Comparison of ENCODE assay signal across 32 mouse cellular contexts in the genomic region with DNA sequence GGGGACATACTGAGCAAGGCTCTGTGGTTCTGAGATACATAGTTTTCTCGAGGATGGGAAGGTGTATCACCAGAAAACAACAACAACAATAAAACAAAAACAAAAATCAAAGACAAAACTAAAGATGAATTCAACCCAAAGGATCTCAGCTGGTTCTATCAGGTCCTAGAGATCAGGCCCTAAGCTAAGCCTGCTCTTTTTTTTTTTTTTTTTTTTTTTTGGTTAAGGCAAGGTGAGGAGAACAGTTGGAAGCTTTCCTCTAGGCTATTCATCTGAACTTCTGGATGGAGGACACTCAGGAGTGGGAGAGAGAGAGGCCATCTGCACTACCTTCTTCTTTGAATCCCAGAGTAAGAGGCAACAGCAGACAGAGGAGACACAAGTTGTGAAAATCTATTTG. TPM values are rescaled to one million over a fixed set of nuclear protein-coding genes. Genes with fewer than 3 reads are reported as not detected.
DNase-seq lines count a peak whose midpoint lies in the region; ATAC-seq and TF ChIP-seq lines count a peak whose summit lies in the region.
"Had no signal": no experiment of that assay in that cellular context is flagged by ENCODE, and none has a peak within 500 bp of the region (broad histone marks: within the 10 kb centered on the region; RNA-seq: fewer than 3 reads in every experiment).

No protein-coding gene starts in this region.

- H3K4me3 ChIP-seq in hindbrain, embryonic 11.5 days (ENCODE audit: low read depth, low read length), result peak overlapping the region; percentile 51
- no peak overlapping the region for H3K4me3 ChIP-seq in hindbrain, embryonic 10.5 days
- no peak overlapping the region for H3K4me3 ChIP-seq in CH12.LX (replicated peaks in 1 of 3; ENCODE audit: low read depth in 2 of 3, low read length in 2 of 3, poor library complexity in 1 of 3)
- H3K4me3 ChIP-seq in hindbrain, embryonic 14.5 days (replicated peaks; ENCODE audit: low read length), result peak overlapping the region; percentile 46
- no peak overlapping the region for H3K4me3 ChIP-seq in neural tube, embryonic 14.5 days (ENCODE audit: low read depth, low read length)
- H3K4me3 ChIP-seq: forebrain, embryonic 10.5 days; heart, embryonic 12.5 days; limb, embryonic 13.5 days; liver, embryonic 12.5 days had no signal

- peak overlapping the region; percentile 77 for H3K9ac ChIP-seq in hindbrain, embryonic 11.5 days (ENCODE audit: low read depth, low read length)
- no peak overlapping the region for H3K9ac ChIP-seq in CH12.LX (ENCODE audit: insufficient read depth, low read depth)
- peak overlapping the region; percentile 76 for H3K9ac ChIP-seq in hindbrain, embryonic 14.5 days
- no peak overlapping the region; the same call in 1 of the 2 replicates for H3K9ac ChIP-seq in neural tube, embryonic 14.5 days (replicated peaks; ENCODE audit: low read depth, low read length)
- H3K9ac ChIP-seq: heart, embryonic 12.5 days; limb, embryonic 13.5 days; liver, embryonic 12.5 days had no signal

- TF ChIP-seq POLR2A in CH12.LX (IDR thresholded peaks at IDR 0.05; ENCODE audit: low read depth, low read length), result no peak

- no peaks in the 10 kb centered on the region for H3K9me3 ChIP-seq in hindbrain, embryonic 11.5 days (ENCODE audit: control insufficient read depth, low read length)
- no peaks in the 10 kb centered on the region for H3K9me3 ChIP-seq in hindbrain, embryonic 10.5 days
- H3K9me3 ChIP-seq in CH12.LX (replicated peaks; ENCODE audit: low read length), result no peaks in the 10 kb centered on the region
- H3K9me3 ChIP-seq in hindbrain, embryonic 14.5 days (ENCODE audit: control insufficient read depth, low read length), result no peaks in the 10 kb centered on the region
- no peaks in the 10 kb centered on the region for H3K9me3 ChIP-seq in neural tube, embryonic 14.5 days (ENCODE audit: control insufficient read depth, low read length)
- H3K9me3 ChIP-seq: forebrain, embryonic 10.5 days; heart, embryonic 12.5 days; limb, embryonic 13.5 days; liver, embryonic 12.5 days had no signal

- H3K36me3 ChIP-seq in hindbrain, embryonic 11.5 days (ENCODE audit: control insufficient read depth, insufficient read depth, low read length), result no peaks in the 10 kb centered on the region
- no peaks in the 10 kb centered on the region for H3K36me3 ChIP-seq in hindbrain, embryonic 10.5 days
- H3K36me3 ChIP-seq in CH12.LX (replicated peaks in 1 of 2; ENCODE audit: control insufficient read depth in 1 of 2, insufficient read depth in 1 of 2, low read length in 1 of 2), result peaks cover 0 to 42% of the 10 kb centered on the region in 2 experiments
- H3K36me3 ChIP-seq in hindbrain, embryonic 14.5 days (replicated peaks; ENCODE audit: control insufficient read depth, insufficient read depth), result no peaks in the 10 kb centered on the region
- H3K36me3 ChIP-seq in neural tube, embryonic 14.5 days (ENCODE audit: control insufficient read depth, insufficient read depth, low read length), result no peaks in the 10 kb centered on the region
- H3K36me3 ChIP-seq: forebrain, embryonic 10.5 days; heart, embryonic 12.5 days; limb, embryonic 13.5 days; liver, embryonic 12.5 days had no signal

- H3K27me3 ChIP-seq in hindbrain, embryonic 11.5 days (ENCODE audit: control insufficient read depth, insufficient read depth, low read length), result peaks cover 95% of the 10 kb centered on the region
- H3K27me3 ChIP-seq in hindbrain, embryonic 10.5 days (ENCODE audit: insufficient read depth, poor library complexity, severe bottlenecking), result peaks cover 100% of the 10 kb centered on the region
- H3K27me3 ChIP-seq in CH12.LX (replicated peaks), result no peaks in the 10 kb centered on the region
- peaks cover 92% of the 10 kb centered on the region for H3K27me3 ChIP-seq in hindbrain, embryonic 14.5 days (ENCODE audit: control insufficient read depth, insufficient read depth, low read length)
- H3K27me3 ChIP-seq in neural tube, embryonic 14.5 days (ENCODE audit: control insufficient read depth, insufficient read depth, low read length), result no peaks in the 10 kb centered on the region
- H3K27me3 ChIP-seq: Patski had no signal

- ATAC-seq in hindbrain, embryonic 11.5 days (ENCODE audit: low FRiP score), result no peak
- no peak for ATAC-seq in hindbrain, embryonic 14.5 days (ENCODE audit: low FRiP score)
- ATAC-seq in neural tube, embryonic 14.5 days (ENCODE audit: low read depth), result no peak
- ATAC-seq: forebrain, embryonic 16.5 days; liver, embryonic 12.5 days; Patski had no signal

- no peak for TF ChIP-seq CTCF in CH12.LX (conservative IDR thresholded peaks at IDR 0.05 in 1 of 2, IDR thresholded peaks at IDR 0.05 in 1 of 2; ENCODE audit: low read depth in 2 of 2, low read length in 2 of 2)

- no peak for DNase-seq in hindbrain, embryonic 11.5 days (ENCODE audit: low spot score)
- DNase-seq in hindbrain, embryonic 10.5 days (ENCODE audit: low spot score), result no peak
- no peak for DNase-seq in CH12.LX (ENCODE audit: extremely low read depth)
- no peak for DNase-seq in hindbrain, embryonic 14.5 days (ENCODE audit: low spot score)
- DNase-seq in cerebellum, postnatal 10 days, result no peak
- DNase-seq in layer of hippocampus, adult 9-11 months, result no peak
- DNase-seq in gastrocnemius, postnatal 10 days, result no peak
- DNase-seq: adrenal gland, postnatal 36 days; cerebellum, adult 11-12 months; cerebellum, postnatal 14 days; gastrocnemius, postnatal 25 days; heart, adult 18-20 months; heart, postnatal 10 days; kidney, adult 2 months; kidney, postnatal 10 days; lung, adult 18-20 months; lung, postnatal 36 days; midbrain, embryonic 14.5 days; right cerebral cortex, postnatal 14 days; spleen, adult 18-20 months; thymus, adult 18-20 months had no signal

- dilution Hi-C loops in CH12.LX (cut with MboI; ENCODE audit: extremely low pct_ligation_motif_present, extremely low pct_unique_long_range_greater_than_20kb, low sequenced_read_pairs), result no loop called here

- in situ Hi-C loops in CH12.LX (cut with MboI; ENCODE audit: low pct_ligation_motif_present, low pct_unique_long_range_greater_than_20kb, low sequenced_read_pairs), result no loop called here

- H3K4me2 ChIP-seq in hindbrain, embryonic 11.5 days (replicated peaks; ENCODE audit: low read depth, low read length), result peak overlapping the region; percentile 49
- no peak overlapping the region for H3K4me2 ChIP-seq in CH12.LX (ENCODE audit: insufficient read depth, low read depth, poor library complexity, severe bottlenecking)
- peak overlapping the region; percentile 50 for H3K4me2 ChIP-seq in hindbrain, embryonic 14.5 days (replicated peaks)
- peak overlapping the region; percentile 58; the same call in 1 of the 2 replicates for H3K4me2 ChIP-seq in neural tube, embryonic 14.5 days (ENCODE audit: low read depth, low read length)
- H3K4me2 ChIP-seq: heart, embryonic 12.5 days; limb, embryonic 13.5 days; liver, embryonic 12.5 days had no signal

- TF ChIP-seq RAD21 in CH12.LX (IDR thresholded peaks at IDR 0.05; ENCODE audit: low read depth, low read length), result no peak

- H3K27ac ChIP-seq in hindbrain, embryonic 11.5 days (ENCODE audit: low read depth, low read length), result peak overlapping the region; percentile 54; the same call in 1 of the 2 replicates
- no peak overlapping the region for H3K27ac ChIP-seq in hindbrain, embryonic 10.5 days
- no peak overlapping the region for H3K27ac ChIP-seq in CH12.LX (ENCODE audit: insufficient read depth, low read depth)
- H3K27ac ChIP-seq in hindbrain, embryonic 14.5 days, result peak overlapping the region; percentile 79
- H3K27ac ChIP-seq in neural tube, embryonic 14.5 days (ENCODE audit: low read depth, low read length), result no peak overlapping the region
- H3K27ac ChIP-seq: forebrain, embryonic 10.5 days; limb, embryonic 13.5 days; liver, embryonic 12.5 days had no signal

- peaks cover 5% of the 10 kb centered on the region for H3K79me2 ChIP-seq in CH12.LX (replicated peaks; ENCODE audit: control insufficient read depth, extremely low read depth, insufficient read depth, poor library complexity, severe bottlenecking)

- H3K4me1 ChIP-seq in hindbrain, embryonic 11.5 days (replicated peaks; ENCODE audit: control insufficient read depth, insufficient read depth, low read length), result no peaks in the 10 kb centered on the region; the same call in 1 of the 2 replicates
- H3K4me1 ChIP-seq in hindbrain, embryonic 10.5 days (replicated peaks), result peaks cover 7% of the 10 kb centered on the region; the same call in 1 of the 2 replicates
- peaks cover 0 to 60% of the 10 kb centered on the region in 2 experiments; a peak in 2 of 4 replicates for H3K4me1 ChIP-seq in CH12.LX (ENCODE audit: control insufficient read depth in 1 of 2, insufficient read depth in 2 of 2)
- H3K4me1 ChIP-seq in hindbrain, embryonic 14.5 days (replicated peaks; ENCODE audit: control insufficient read depth, insufficient read depth, low read length), result peaks cover 15% of the 10 kb centered on the region
- H3K4me1 ChIP-seq in neural tube, embryonic 14.5 days (ENCODE audit: control insufficient read depth, insufficient read depth, low read length), result peaks cover 62% of the 10 kb centered on the region
- H3K4me1 ChIP-seq: liver, embryonic 12.5 days had no signal

- 23% methylated on average over 1 of the region's 1 CpGs for WGBS in hindbrain, embryonic 11.5 days
- WGBS in hindbrain, embryonic 10.5 days, result 18% methylated on average over 1 of the region's 1 CpGs
- WGBS in hindbrain, embryonic 14.5 days, result 17% methylated on average over 1 of the region's 1 CpGs
- WGBS in neural tube, embryonic 14.5 days, result 6% methylated on average over 1 of the region's 1 CpGs

- TF ChIP-seq EP300 in CH12.LX (IDR thresholded peaks at IDR 0.05; ENCODE audit: low read length), result no peak

RNA-seq across cellular contexts. Expression of gene Hoxc4, which starts 18.8 kb away (rescaled TPM):
- polyA plus RNA-seq in hindbrain, embryonic 11.5 days (2014; fragmentation: Nextera tagmentation; extraction: Ambion mirVana), result 37.3 and 37.8 TPM in 2 replicates
- polyA plus RNA-seq in hindbrain, embryonic 10.5 days (2016; fragmentation: Nextera tagmentation; extraction: Ambion mirVana), result 1.5 and 29.6 TPM in 2 replicates
- total RNA-seq in CH12.LX (2012; rRNA removed) (5.7 and 7.8 TPM in 2 replicates), CH12.LX (2014; rRNA removed) (8.6 and 10.4 TPM in 2 replicates)
- polyA plus RNA-seq in CH12.LX (2012; ENCODE audit: insufficient read length, low read depth), result 31.7 and 37.0 TPM in 2 replicates
- polyA plus RNA-seq in hindbrain, embryonic 14.5 days (2014; fragmentation: Nextera tagmentation; extraction: Ambion mirVana), result 74.9 and 90.0 TPM in 2 replicates
- polyA plus RNA-seq in neural tube, embryonic 14.5 days (2014; fragmentation: Nextera tagmentation; extraction: Ambion mirVana), result 19.0 and 24.0 TPM in 2 replicates
- total RNA-seq in gastrocnemius, postnatal 10 days (2021), result 1 to 10 TPM; 5.3 to 6.3 TPM
- total RNA-seq: layer of hippocampus, postnatal 14 days; left cerebral cortex, postnatal 10 days; megakaryocyte-erythroid progenitor cell, adult 5-6 weeks had no signal
- polyA plus RNA-seq: forebrain, embryonic 10.5 days; forebrain, embryonic 16.5 days; midbrain, embryonic 14.5 days had no signal

RNA-seq across cellular contexts. Expression of gene Hoxc6, which starts 39.5 kb away (rescaled TPM):
- 0.45 and 5.4 TPM in 2 replicates for polyA plus RNA-seq in hindbrain, embryonic 11.5 days (2014; fragmentation: Nextera tagmentation; extraction: Ambion mirVana)
- polyA plus RNA-seq in hindbrain, embryonic 10.5 days (2016; fragmentation: Nextera tagmentation; extraction: Ambion mirVana), result not detected in 2 replicates
- 0.42 and 0.76 TPM in 2 replicates for total RNA-seq in CH12.LX (2012; rRNA removed)
- 0.59 and 0.79 TPM in 2 replicates for total RNA-seq in CH12.LX (2014; rRNA removed)
- 2.9 and 4.5 TPM in 2 replicates for polyA plus RNA-seq in CH12.LX (2012; ENCODE audit: insufficient read length, low read depth)
- polyA plus RNA-seq in hindbrain, embryonic 14.5 days (2014; fragmentation: Nextera tagmentation; extraction: Ambion mirVana), result 20.9 and 24.8 TPM in 2 replicates
- 23.0 and 38.7 TPM in 2 replicates for polyA plus RNA-seq in neural tube, embryonic 14.5 days (2014; fragmentation: Nextera tagmentation; extraction: Ambion mirVana)
- 10 to 100 TPM in 1 of 2 experiments, 1 to 10 TPM in 1; 5.1 to 10.0 TPM for total RNA-seq in gastrocnemius, postnatal 10 days (2021)
- total RNA-seq: layer of hippocampus, postnatal 14 days; left cerebral cortex, postnatal 10 days; megakaryocyte-erythroid progenitor cell, adult 5-6 weeks had no signal
- polyA plus RNA-seq: forebrain, embryonic 10.5 days; forebrain, embryonic 16.5 days; midbrain, embryonic 14.5 days had no signal

RNA-seq across cellular contexts. Expression of gene Hoxc8, which starts 47.2 kb away (rescaled TPM):
- not detected in 2 replicates for polyA plus RNA-seq in hindbrain, embryonic 11.5 days (2014; fragmentation: Nextera tagmentation; extraction: Ambion mirVana)
- not detected in 2 replicates for polyA plus RNA-seq in hindbrain, embryonic 10.5 days (2016; fragmentation: Nextera tagmentation; extraction: Ambion mirVana)
- total RNA-seq in CH12.LX (2012; rRNA removed) (not detected in 2 replicates), CH12.LX (2014; rRNA removed) (not detected in 2 replicates)
- not detected in 2 replicates for polyA plus RNA-seq in CH12.LX (2012; ENCODE audit: insufficient read length, low read depth)
- polyA plus RNA-seq in hindbrain, embryonic 14.5 days (2014; fragmentation: Nextera tagmentation; extraction: Ambion mirVana), result 9.2 and 22.9 TPM in 2 replicates
- 50.1 and 136 TPM in 2 replicates for polyA plus RNA-seq in neural tube, embryonic 14.5 days (2014; fragmentation: Nextera tagmentation; extraction: Ambion mirVana)
- 1 to 10 TPM; 1.8 to 2.8 TPM for total RNA-seq in gastrocnemius, postnatal 10 days (2021)
- total RNA-seq: heart, adult 18-20 months; heart, postnatal 10 days; layer of hippocampus, postnatal 14 days; left cerebral cortex, postnatal 10 days; megakaryocyte-erythroid progenitor cell, adult 5-6 weeks had no signal
- polyA plus RNA-seq: embryonic facial prominence, embryonic 11.5 days; forebrain, embryonic 10.5 days; forebrain, embryonic 16.5 days; midbrain, embryonic 14.5 days had no signal

Comparison
In these comparisons a context has a peak if more than half of its experiments do, and no peak if none do; other contexts are left out.
1. H3K27ac ChIP-seq: peak in hindbrain, embryonic 11.5 days (single experiment) and hindbrain, embryonic 14.5 days (single experiment); none in hindbrain, embryonic 10.5 days (single experiment), CH12.LX (single experiment) and neural tube, embryonic 14.5 days (single experiment).
2. H3K4me3 ChIP-seq: peak in hindbrain, embryonic 11.5 days (single experiment) and hindbrain, embryonic 14.5 days (single experiment); none in hindbrain, embryonic 10.5 days (single experiment), CH12.LX (0 of 3) and neural tube, embryonic 14.5 days (single experiment).
3. H3K9ac ChIP-seq: peak in hindbrain, embryonic 11.5 days (single experiment) and hindbrain, embryonic 14.5 days (single experiment); none in CH12.LX (single experiment) and neural tube, embryonic 14.5 days (single experiment).